Mouse (Mus musculus): ENCODE data around the gene Tecrl.

Gene Tecrl

GRCm38 (mm10) chr5:83354846-83355561 is at the start of gene Tecrl:
Gene Tecrl, minus strand, starts transcription at chr5:83355195.
- H3K9me3 ChIP-seq (ENCODE audit: low read length): no peaks in the 10 kb centered on the region
- no peak for TF ChIP-seq NANOG (IDR thresholded peaks at IDR 0.05; ENCODE audit: borderline replicate concordance, low read length)
- no peak for TF ChIP-seq CTCF (conservative IDR thresholded peaks at IDR 0.05; ENCODE audit: low read length)
- no peak for TF ChIP-seq POU5F1 (IDR thresholded peaks at IDR 0.05; ENCODE audit: borderline replicate concordance, low read length)
- no peaks in the 10 kb centered on the region for H3K4me1 ChIP-seq (replicated peaks; ENCODE audit: low read depth, low read length)
- no peaks in the 10 kb centered on the region for H3K36me3 ChIP-seq (ENCODE audit: insufficient read depth, low read length)
- no peak within 1 kb of the TSS for H3K4me3 ChIP-seq (replicated peaks; ENCODE audit: low read length)
- no peaks in the 10 kb centered on the region for H3K27me3 ChIP-seq (ENCODE audit: insufficient read depth, low read length)

- H3K9me3 ChIP-seq (ENCODE audit: low read length): no peaks in the 10 kb centered on the region
- H3K4me1 ChIP-seq (replicated peaks; ENCODE audit: low read depth, low read length): no peaks in the 10 kb centered on the region
- no peak overlapping the region for H3K4me3 ChIP-seq (replicated peaks; ENCODE audit: low read length)
- H3K27me3 ChIP-seq (ENCODE audit: insufficient read depth, low read length): no peaks in the 10 kb centered on the region
- TF ChIP-seq CTCF (conservative IDR thresholded peaks at IDR 0.05; ENCODE audit: low read length) (no peak), POU5F1 (IDR thresholded peaks at IDR 0.05; ENCODE audit: borderline replicate concordance, low read length) (no peak), NANOG (IDR thresholded peaks at IDR 0.05; ENCODE audit: borderline replicate concordance, low read length) (no peak)
- no peaks in the 10 kb centered on the region for H3K36me3 ChIP-seq (ENCODE audit: insufficient read depth, low read length)
These were observed 30.0 kb upstream of the Tecrl start for GRCm38 (mm10) chr5:83385021-83385420.

GRCm38 (mm10) chr5:83351615-83352014 is 3.4 kb downstream of the Tecrl start:
- Histone ChIP-seq H3K36me3 (ENCODE audit: insufficient read depth, low read length) (no peaks in the 10 kb centered on the region), H3K9me3 (ENCODE audit: low read length) (no peaks in the 10 kb centered on the region), H3K4me3 (replicated peaks; ENCODE audit: low read length) (no peak overlapping the region), H3K27me3 (ENCODE audit: insufficient read depth, low read length) (no peaks in the 10 kb centered on the region), H3K4me1 (replicated peaks; ENCODE audit: low read depth, low read length) (no peaks in the 10 kb centered on the region)
- TF ChIP-seq NANOG (IDR thresholded peaks at IDR 0.05; ENCODE audit: borderline replicate concordance, low read length) (no peak), POU5F1 (IDR thresholded peaks at IDR 0.05; ENCODE audit: borderline replicate concordance, low read length) (no peak), CTCF (conservative IDR thresholded peaks at IDR 0.05; ENCODE audit: low read length) (no peak)

GRCm38 (mm10) chr5:83339144-83339543 is 15.9 kb downstream of the Tecrl start:
- TF ChIP-seq POU5F1 (IDR thresholded peaks at IDR 0.05; ENCODE audit: borderline replicate concordance, low read length) (no peak), NANOG (IDR thresholded peaks at IDR 0.05; ENCODE audit: borderline replicate concordance, low read length) (no peak), CTCF (conservative IDR thresholded peaks at IDR 0.05; ENCODE audit: low read length) (no peak)
- Histone ChIP-seq H3K4me1 (replicated peaks; ENCODE audit: low read depth, low read length) (no peaks in the 10 kb centered on the region), H3K36me3 (ENCODE audit: insufficient read depth, low read length) (no peaks in the 10 kb centered on the region), H3K9me3 (ENCODE audit: low read length) (peaks cover 5% of the 10 kb centered on the region), H3K4me3 (replicated peaks; ENCODE audit: low read length) (no peak overlapping the region), H3K27me3 (ENCODE audit: insufficient read depth, low read length) (no peaks in the 10 kb centered on the region)

GRCm38 (mm10) chr5:83267148-83267776 is 87.7 kb downstream of the Tecrl start:
- Histone ChIP-seq H3K4me1 (replicated peaks; ENCODE audit: low read depth, low read length) (no peaks in the 10 kb centered on the region), H3K9me3 (ENCODE audit: low read length) (no peaks in the 10 kb centered on the region), H3K36me3 (ENCODE audit: insufficient read depth, low read length) (no peaks in the 10 kb centered on the region), H3K27me3 (ENCODE audit: insufficient read depth, low read length) (no peaks in the 10 kb centered on the region), H3K4me3 (replicated peaks; ENCODE audit: low read length) (no peak overlapping the region)
- no peak for TF ChIP-seq NANOG (IDR thresholded peaks at IDR 0.05; ENCODE audit: borderline replicate concordance, low read length)
- no peak for TF ChIP-seq CTCF (conservative IDR thresholded peaks at IDR 0.05; ENCODE audit: low read length)
- no peak for TF ChIP-seq POU5F1 (IDR thresholded peaks at IDR 0.05; ENCODE audit: borderline replicate concordance, low read length)

- no peaks in the 10 kb centered on the region for H3K9me3 ChIP-seq (ENCODE audit: low read length)
- no peaks in the 10 kb centered on the region for H3K36me3 ChIP-seq (ENCODE audit: insufficient read depth, low read length)
- no peaks in the 10 kb centered on the region for H3K27me3 ChIP-seq (ENCODE audit: insufficient read depth, low read length)
- H3K4me3 ChIP-seq (replicated peaks; ENCODE audit: low read length): no peak overlapping the region
- TF ChIP-seq POU5F1 (IDR thresholded peaks at IDR 0.05; ENCODE audit: borderline replicate concordance, low read length) (no peak), CTCF (conservative IDR thresholded peaks at IDR 0.05; ENCODE audit: low read length) (no peak), NANOG (IDR thresholded peaks at IDR 0.05; ENCODE audit: borderline replicate concordance, low read length) (no peak)
- no peaks in the 10 kb centered on the region for H3K4me1 ChIP-seq (replicated peaks; ENCODE audit: low read depth, low read length)
These were observed 94.9 kb downstream of the Tecrl start for GRCm38 (mm10) chr5:83260059-83260458.

- Histone ChIP-seq H3K4me3 (replicated peaks; ENCODE audit: low read length) (no peak overlapping the region), H3K36me3 (ENCODE audit: insufficient read depth, low read length) (no peaks in the 10 kb centered on the region), H3K9me3 (ENCODE audit: low read length) (no peaks in the 10 kb centered on the region), H3K4me1 (replicated peaks; ENCODE audit: low read depth, low read length) (no peaks in the 10 kb centered on the region), H3K27me3 (ENCODE audit: insufficient read depth, low read length) (no peaks in the 10 kb centered on the region)
- no peak for TF ChIP-seq POU5F1 (IDR thresholded peaks at IDR 0.05; ENCODE audit: borderline replicate concordance, low read length)
- TF ChIP-seq CTCF (conservative IDR thresholded peaks at IDR 0.05; ENCODE audit: low read length): no peak
- TF ChIP-seq NANOG (IDR thresholded peaks at IDR 0.05; ENCODE audit: borderline replicate concordance, low read length): no peak
These were observed 100.9 kb downstream of the Tecrl start for GRCm38 (mm10) chr5:83254141-83254540.

- TF ChIP-seq NANOG (IDR thresholded peaks at IDR 0.05; ENCODE audit: borderline replicate concordance, low read length) (no peak), CTCF (conservative IDR thresholded peaks at IDR 0.05; ENCODE audit: low read length) (no peak), POU5F1 (IDR thresholded peaks at IDR 0.05; ENCODE audit: borderline replicate concordance, low read length) (no peak)
- no peaks in the 10 kb centered on the region for H3K9me3 ChIP-seq (ENCODE audit: low read length)
- H3K4me1 ChIP-seq (replicated peaks; ENCODE audit: low read depth, low read length): no peaks in the 10 kb centered on the region
- no peaks in the 10 kb centered on the region for H3K36me3 ChIP-seq (ENCODE audit: insufficient read depth, low read length)
- no peak overlapping the region for H3K4me3 ChIP-seq (replicated peaks; ENCODE audit: low read length)
- H3K27me3 ChIP-seq (ENCODE audit: insufficient read depth, low read length): no peaks in the 10 kb centered on the region
These were observed 116.0 kb downstream of the Tecrl start for GRCm38 (mm10) chr5:83238848-83239452.
